Mouse (Mus musculus) embryo, embryonic 10 days (tissue): ENCODE results near the gene Slc25a10.
"Not testable (repeated sequence)": the region's sequence is repeated elsewhere in the genome, so short reads cannot be mapped to it uniquely, and the experiment has no call there.

Experiments used
- DNase-seq: peaks from one replicate; pipeline ENCODE4 v3.0.0-alpha.2; 2015; ENCODE audit warnings: low spot score

The Slc25a10 gene

DNA sequence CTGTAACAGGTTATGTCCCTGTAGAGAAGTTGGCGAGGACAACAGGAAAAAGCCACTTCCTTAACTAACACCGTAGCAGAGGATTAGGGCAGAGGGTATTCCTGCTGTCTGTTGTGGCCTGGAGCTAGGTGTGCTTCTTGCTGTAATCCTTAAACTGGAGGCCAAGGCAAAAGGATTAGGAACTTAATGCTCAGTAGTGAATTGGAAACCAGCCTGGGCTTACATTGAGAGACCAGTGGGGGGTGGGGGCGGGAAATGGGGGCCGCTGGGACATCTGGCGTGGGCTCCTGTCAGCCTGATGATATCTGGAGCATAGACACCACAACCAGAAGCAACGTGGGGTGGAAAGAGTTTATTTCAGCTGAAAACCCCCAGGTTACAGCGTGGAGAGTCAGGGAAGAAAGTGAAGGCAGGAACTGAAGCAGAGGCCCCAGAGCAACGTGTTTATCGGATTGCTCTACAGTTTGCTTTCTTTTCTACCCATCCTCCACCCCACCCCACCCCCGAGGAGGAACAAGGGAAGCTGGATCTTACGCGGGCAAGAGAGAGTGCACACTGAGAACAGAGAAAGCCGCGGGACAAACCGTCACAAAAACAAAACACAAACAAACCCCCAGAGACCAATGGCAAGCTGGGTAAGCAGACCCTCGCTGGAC is 18.9 kb downstream of the Slc25a10 start:
- no peak for DNase-seq

- DNase-seq: peak; percentile 75
Measured at GRCm38 (mm10) chr11:120512790-120513453, 21.3 kb downstream of the Slc25a10 start.

DNA sequence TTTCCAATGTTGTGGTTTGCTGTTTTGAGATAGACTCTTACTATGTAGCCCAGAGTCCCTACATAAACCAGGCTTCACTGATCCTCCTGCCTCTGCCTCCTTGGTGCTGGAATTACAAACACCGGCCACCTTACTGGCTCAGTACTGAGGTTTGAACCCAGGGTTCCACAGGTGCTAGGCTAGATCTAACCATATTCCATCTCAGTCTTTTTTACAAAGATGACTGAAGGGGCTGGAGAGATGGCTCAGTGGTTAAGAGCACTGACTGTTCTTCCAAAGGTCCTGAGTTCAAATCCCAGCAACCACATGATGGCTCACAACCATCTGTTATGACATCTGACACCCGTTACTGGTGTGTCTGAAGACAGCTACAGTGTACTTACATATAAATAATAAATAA is 22.6 kb downstream of the Slc25a10 start:
- DNase-seq: not testable (repeated sequence)

DNA sequence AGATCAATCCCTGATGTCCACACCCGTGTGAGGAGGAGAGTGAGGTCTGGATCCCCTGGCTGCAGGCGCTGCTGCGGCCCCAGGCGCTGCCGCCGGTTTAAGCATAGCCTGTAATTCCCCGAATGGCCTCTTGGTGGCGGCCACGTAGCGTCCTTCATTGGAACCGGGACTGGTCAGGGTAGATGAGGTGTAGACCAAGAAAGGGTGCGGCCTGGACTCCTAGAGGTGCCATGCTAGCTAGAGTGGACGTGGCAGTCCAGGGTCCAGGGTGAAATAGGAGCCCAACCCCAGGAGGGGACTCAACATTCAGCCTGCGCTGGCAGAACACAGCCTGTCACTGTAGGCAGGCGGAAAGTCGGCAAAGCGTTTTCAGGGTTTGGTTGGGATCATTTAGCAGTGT is 24.0 kb downstream of the Slc25a10 start:
- peak; percentile 91 for DNase-seq

GRCm38 (mm10) chr11:120517147-120517546 is 25.5 kb downstream of the Slc25a10 start:
- no peak for DNase-seq

- no peak for DNase-seq
Measured at GRCm38 (mm10) chr11:120518027-120518426, 26.4 kb downstream of the Slc25a10 start.

- DNase-seq: no peak
Measured at GRCm38 (mm10) chr11:120518558-120518957, 26.9 kb downstream of the Slc25a10 start.

DNA sequence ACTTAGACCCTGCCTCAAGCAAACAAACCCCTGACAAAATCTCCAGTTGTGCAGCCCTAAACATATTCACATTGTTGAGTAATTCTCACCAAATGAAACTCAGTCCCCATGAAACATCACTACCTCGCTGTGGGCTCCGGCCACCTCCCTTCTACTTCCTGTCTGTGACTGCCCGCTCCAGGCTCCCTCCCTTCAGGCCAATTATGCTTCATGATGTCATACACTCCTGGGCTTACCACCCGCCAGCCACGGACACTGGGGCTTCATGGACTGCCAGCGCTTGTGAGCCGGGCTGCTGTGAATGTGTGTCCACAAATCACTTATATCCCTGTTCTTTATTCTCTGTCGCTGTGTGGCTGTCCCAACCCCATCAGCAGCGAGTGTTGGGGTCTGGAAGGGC is 28.1 kb downstream of the Slc25a10 start:
- DNase-seq: no peak

DNA sequence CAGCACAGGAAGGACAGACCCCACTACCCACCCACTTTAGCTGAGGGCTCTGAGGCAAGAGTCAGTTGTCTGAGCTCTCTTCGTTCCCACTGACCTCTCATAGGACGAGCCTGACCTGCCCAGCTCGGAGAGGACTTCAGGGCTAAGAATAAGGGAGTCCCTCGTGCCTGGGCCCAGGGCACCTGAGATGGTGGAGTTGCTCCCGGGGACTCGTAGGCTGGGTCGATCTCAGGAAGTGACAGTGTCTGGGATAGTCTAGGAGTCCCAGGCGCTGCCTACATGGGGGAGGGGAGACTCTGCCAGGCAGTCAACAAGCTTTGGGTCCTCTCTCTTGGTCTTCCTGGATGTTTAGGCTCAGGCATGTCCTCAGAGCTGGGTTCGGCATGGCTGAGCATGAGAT is 28.9 kb downstream of the Slc25a10 start:
- DNase-seq: no peak

DNA sequence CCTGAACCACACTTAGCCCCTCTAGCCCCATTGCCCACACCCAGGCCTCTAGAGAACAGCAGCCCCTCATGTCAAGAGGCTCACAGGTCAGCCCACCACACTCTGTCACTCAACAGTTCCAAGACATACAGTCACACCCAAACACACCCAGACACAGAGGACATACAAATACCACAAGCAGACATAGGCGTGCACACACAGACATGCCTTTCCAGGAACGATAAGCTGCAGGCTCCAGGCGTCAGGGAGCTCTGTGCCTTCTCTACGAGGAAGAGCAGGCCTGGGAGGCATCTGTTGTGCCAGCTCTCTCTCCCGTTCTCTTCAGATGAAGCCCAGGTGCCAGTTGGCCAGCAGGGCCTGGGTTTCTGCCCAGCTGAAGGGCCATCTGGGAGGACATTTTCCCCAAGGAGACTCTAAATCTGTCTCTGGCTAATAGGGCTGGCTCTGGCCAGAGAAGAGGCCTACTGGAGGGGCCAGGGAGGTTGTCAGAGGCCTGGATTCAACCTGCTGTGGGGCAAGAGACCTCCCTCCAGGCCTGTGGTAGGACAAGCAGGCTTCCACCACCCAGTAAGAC is 29.4 kb downstream of the Slc25a10 start:
- DNase-seq: no peak

DNA sequence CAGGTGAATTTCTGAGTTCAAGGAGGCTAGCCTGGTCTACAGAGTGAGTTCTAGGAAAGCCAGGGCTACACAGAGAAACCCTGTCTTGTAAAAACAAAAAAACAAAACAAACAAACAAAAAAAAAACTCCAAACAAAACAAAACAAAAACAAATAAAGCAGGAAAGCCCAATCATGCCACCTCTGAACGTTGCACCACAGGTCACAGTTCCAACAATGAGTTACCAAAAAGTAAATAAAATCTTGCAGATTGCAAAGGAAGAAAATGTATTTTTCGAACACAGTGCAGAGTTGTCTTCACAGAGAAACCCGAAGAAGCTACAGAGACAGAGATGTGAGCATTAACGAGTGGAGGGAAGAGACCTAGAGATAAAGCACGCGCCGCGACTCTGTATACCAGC is 30.9 kb downstream of the Slc25a10 start:
- DNase-seq: no peak

- no peak for DNase-seq
Measured at GRCm38 (mm10) chr11:120525959-120526358, 34.3 kb downstream of the Slc25a10 start.

- no peak for DNase-seq
Measured at GRCm38 (mm10) chr11:120527690-120528354, 36.2 kb downstream of the Slc25a10 start.

GRCm38 (mm10) chr11:120528903-120529302 is 37.3 kb downstream of the Slc25a10 start:
- DNase-seq: no peak

DNA sequence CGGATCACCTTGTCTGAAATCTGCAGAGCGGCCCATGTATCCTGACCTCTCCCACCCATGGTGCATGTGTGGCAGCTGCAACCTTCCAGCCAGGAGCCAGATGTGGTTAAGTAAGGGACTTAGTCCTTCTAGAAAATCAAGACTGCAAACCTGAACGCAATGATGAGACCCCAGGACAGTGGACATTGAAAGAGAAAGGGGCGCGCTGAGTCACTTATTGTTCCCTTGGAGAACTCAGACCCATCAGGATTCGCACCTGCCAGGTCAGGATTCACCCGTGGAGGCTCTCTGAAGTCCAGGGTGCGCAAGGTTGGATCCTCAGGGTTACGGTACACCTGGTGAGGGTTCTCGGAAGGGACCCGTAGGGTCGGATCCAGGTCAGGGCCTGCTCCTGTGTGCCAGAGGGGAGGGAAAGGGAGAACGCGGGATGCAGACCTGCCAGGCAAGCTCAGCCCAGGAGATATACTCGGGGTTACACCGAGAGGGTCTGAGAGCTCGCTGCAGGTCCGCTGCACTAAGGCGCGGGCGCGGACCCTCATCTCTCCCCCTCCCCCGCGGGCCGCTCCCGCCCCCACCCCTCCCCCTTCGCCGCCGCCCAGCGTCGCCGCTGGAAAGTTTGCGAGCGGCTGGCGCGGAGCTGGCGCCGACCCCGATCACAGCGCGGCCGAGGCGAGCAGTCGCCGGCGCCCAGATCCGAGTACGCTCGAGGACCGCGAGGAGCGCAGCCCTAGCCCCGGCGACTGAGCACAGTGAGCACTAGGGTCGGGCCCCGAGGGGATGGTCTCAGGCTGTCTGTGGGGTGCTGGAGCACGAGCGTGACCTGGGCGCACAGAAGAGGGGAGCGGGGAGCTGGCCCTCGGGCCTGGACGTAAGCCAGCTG is 38.7 kb downstream of the Slc25a10 start, which contains the start of gene Gcgr:
Gene Gcgr, plus strand, starts transcription at position 615 of the 880 bp plus-strand sequence.
- peak; percentile 40 for DNase-seq

GRCm38 (mm10) chr11:120531646-120532045 is 40.0 kb downstream of the Slc25a10 start:
- DNase-seq: no peak

DNA sequence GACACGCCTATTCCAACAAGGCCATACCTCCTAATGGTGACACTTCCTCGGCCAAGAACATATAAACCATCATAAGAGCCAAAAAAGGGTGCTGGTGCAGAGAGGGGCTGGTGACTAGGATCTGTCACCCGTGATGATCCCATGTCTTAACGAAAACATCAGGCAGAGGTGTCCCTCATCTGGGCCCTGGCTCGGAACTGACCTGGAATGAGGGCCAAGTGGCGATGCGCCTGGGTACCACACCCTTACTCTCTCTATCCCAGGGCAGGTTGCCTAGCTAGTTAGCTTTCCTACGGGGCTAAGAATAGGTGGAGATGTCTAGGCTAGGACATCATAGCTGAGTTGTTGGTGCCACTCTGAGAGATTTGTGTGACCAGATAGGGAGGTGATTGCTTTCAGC is 42.5 kb downstream of the Slc25a10 start:
- no peak for DNase-seq

GRCm38 (mm10) chr11:120535145-120535544 is 43.5 kb downstream of the Slc25a10 start:
- DNase-seq: no peak

- no peak for DNase-seq
Measured at GRCm38 (mm10) chr11:120535804-120536203, 44.2 kb downstream of the Slc25a10 start.

DNA sequence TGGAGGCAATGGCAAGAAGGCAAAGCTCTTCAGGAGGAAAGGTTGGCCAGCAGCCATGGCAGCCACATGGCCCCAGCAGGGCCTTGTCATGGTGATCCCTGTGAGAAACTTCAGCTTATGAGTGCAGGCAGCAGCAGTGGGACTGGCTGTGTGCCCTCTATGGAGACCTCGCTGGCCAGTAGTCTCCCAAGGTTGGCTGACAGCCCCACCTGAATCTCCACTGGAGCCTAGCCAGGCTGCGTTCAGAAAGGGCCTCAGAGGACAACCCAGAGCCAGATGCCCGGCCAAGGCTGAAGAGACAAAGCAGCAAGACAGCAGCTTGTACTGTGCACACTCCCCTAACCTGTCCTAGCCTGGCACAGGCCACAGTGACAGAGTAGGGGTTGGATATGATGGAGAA is 46.8 kb downstream of the Slc25a10 start:
- DNase-seq: no peak

DNA sequence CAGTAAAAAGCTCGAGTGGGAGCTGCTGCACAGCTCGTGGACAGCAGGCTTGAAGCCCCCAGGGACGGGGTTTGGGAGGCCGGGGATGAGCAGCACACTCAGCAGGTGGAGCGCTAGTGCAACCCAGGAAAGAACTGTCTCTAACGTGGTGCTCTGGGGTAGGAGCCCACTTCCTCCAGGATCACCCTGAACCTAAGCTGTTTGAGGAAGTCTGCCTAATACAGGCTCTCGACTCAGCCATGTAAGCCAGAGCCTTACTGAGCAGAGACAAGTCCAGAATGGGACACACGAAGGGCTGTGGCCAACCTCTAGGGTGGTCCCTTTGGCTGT is 47.3 kb downstream of the Slc25a10 start:
- no peak for DNase-seq
